Mouse (Mus musculus) layer of hippocampus, postnatal 14 days (tissue): ENCODE data around the gene Apod. TPM values are rescaled to one million over a fixed set of nuclear protein-coding genes. Genes with fewer than 3 reads are reported as not detected.
"Not testable (repeated sequence)": the region's sequence is repeated elsewhere in the genome, so short reads cannot be mapped to it uniquely, and the experiment has no call there.

ENCODE experiments used
- DNase-seq, 2 experiments: peaks; one replicate each; pipeline ENCODE4 v3.0.0; 2021 to 2022; ENCODE audit warnings: low spot score in 2 of 2, mixed read lengths in 1 of 2
- long read RNA-seq, 2 experiments: library from polyadenylated mRNA; stranded (forward); transcript quantifications; one replicate each; pipeline ENCODE4 v2.0.0; 2021
- total RNA-seq, 2 experiments: library from RNA; stranded (reverse); gene quantifications; 2 replicates each; pipeline ENCODE4 v1.2.3; 2021

Gene Apod
- 10 to 100 TPM; 49.3 to 58.6 TPM for total RNA-seq
- long read RNA-seq, experiment 1, transcript Apod-203 (6 exons, 2,074 nt): major isoform, 7 of 16 reads
- long read RNA-seq, experiment 1, partial matches to known transcripts: 4 of 16 reads
- long read RNA-seq, experiment 1, other reads (novel, unspliced or antisense): 3 of 16 reads
- long read RNA-seq, experiment 2, transcript Apod-203 (6 exons, 2,074 nt): major isoform, 13 of 35 reads
- long read RNA-seq, experiment 2, transcript Apod-202 (5 exons, 1,070 nt): minor isoform, 7 of 35 reads
- long read RNA-seq, experiment 2, partial matches to known transcripts: 2 of 35 reads
- long read RNA-seq, experiment 2, other reads (novel, unspliced or antisense): 12 of 35 reads

GRCm38 (mm10) chr16:31314497-31315233 is at the start of gene Apod:
Gene Apod, minus strand, starts transcription at chr16:31314808.
- DNase-seq: no peak

- DNase-seq: no peak
These were observed 49.3 kb upstream of the Apod start for GRCm38 (mm10) chr16:31363685-31364436.

DNA sequence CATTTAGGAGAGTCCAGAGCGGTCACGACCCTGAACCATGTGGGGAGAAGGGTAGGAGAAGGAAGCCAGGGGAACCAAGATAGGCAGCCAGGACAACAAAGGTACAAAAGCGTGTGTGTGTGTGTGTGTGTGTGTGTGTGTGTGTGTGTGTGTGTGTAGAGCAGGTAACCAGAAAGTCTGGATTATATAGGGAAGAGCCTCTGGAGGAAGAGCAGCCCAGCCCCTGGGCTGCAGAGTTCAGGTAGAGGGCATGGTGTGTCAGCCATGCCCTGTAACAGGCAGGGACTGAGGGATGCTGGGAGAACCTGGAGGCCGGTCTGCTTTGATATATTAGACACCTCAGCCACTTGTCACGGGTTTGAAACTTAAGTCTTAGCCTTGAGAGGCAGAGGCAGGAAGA is 44.9 kb upstream of the Apod start:
- no peak for DNase-seq

DNA sequence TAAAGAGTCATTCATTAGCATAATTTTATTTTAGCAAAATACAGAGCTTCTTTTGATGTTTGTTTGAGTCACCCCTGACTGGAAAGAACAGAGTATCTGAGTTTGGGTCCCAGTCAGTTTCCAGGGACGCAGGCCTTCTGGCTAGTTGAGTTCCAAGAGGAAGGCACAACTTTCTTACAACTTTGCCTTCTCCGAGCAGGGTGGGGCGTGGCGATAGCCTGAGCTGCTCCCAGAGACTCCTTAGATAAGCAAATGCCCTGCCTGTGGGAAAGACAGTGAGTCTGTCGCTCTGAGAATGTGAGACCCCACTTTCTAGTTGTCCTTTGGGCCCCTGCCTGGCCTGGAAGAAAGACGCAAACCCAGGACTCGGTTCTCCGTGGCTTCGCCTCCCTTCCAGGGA is 44.4 kb upstream of the Apod start:
- DNase-seq: no peak

DNA sequence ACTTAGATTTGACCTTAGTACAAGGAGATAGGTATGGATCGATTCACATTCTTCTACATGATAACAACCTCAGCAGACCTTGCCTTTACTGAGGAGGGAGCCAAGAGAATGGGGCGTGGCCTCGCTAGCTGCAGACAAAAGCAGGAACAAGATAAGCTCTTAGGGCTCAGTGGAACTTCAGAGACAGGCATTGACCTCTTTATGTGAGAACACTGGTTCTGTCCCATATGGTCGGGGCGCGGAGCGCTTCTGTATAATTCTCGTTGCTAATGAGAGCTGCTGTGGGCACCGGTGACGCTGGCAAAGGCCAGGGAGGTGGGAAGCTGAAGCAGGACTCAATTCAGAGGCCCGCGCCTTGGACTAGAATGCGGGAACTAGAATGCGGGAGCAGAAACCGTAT is 44.0 kb upstream of the Apod start:
- DNase-seq: no peak

DNA sequence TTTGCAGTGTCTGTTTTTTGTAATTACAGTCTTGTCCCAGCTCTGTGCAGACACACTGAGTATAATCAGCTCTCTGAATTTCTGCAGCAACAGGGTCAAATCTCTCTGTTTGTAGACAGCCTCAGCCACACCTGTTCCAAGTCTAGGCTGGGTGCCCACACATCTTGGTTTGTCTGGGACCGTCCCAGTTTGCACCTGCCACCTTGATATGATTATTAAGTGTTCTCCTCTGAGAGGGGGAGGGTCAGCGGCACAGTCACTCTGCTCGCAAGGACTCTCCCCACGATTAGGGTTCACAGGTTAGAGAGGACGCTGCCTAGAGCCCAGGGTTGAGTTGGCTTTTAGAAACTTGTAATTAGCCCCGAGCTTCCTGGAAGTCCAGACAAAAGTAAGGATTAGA is 41.3 kb upstream of the Apod start:
- no peak for DNase-seq

DNA sequence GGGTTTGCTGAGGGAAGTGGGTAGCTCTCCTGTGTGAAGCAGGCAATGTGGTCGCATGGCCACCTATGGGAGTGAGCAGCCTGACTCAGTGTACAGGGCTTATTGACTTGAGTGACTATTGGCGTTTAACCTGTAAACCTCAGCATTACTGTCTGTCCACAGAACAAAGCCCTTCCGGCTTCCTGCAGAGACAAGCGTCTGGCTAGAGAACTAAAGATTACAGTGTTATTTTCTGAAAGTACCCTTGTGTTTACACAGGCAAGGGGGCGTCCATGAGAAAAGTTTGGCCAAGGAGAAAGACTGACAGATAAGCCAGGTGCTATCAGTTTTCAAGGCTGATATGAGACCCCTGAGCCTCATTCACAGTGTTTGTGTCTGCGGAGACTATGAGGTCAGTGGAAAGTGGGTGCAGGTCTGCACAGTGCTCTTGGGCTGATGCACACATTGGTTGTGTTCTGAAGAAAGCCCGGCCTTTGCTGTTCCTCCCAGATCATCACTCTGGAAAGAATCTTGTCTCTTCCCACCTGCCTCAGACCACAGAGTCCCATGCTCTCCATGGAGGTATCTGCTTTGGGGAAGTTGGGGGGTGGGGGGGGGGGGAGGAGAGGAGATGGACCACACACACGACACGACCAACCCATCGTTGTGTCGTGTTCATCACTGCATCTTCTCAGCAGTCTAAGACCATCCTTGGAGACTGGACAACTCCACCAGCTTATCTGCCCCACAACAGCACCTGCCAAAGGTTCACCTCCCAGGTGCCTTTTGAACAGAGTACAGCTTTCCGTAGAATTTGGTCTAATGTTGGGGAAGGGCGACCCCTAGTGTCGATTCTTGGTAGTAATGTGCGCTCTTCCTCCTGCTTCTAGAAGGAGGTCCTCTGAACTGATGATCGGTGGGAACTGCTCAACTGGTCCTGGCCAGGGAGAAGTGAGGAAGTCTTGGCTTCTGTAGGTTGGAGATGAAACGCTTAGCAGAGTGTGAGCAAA is 40.0 kb upstream of the Apod start:
- DNase-seq: peak; percentile 60

- peak in 1 of 2 experiments; percentile 26 for DNase-seq
These were observed 38.4 kb upstream of the Apod start for GRCm38 (mm10) chr16:31352996-31353395.

- peak; percentile 54 to 81 for DNase-seq
These were observed 33.0 kb upstream of the Apod start for GRCm38 (mm10) chr16:31347581-31347980.

GRCm38 (mm10) chr16:31342966-31343365 is 28.4 kb upstream of the Apod start:
- DNase-seq: no peak

DNA sequence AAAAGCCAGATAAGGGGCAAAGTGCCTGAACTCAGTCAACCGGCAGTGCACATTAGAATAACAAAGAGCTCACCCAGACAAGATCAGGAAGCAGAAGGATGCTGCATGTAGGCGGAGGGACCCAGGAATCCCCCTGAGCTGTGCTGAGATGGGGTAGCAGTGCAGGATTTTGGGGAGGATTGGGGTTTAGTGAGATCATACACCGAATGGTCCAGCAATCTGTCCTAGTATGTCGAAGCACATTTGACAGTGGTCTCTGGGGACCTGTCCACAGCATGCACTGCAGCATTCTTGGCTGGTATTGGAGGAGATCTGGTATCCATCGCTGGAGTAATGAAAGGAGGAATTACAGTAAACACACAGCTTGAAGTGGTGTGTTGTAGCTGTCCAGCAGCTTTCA is 27.9 kb upstream of the Apod start:
- DNase-seq: no peak

DNA sequence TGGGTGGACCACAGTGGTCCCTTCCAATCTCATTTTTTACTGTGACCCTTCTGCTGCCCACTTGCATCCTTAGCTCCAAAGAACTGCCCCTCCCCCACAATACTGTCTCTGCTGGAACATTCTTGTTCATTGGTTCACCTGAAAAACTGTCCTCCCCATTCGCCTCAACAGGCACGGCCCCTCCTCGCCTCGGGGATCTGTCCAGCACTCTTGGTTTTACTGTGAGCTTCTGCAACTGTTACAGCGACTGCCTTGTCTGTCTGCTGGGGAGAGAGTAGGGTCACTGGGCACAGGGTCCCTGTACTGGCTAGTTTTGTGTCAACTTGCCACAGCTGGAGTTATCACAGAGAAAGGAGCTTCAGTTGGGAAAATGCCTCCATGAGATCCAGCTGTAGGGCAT is 24.7 kb upstream of the Apod start:
- DNase-seq: no peak

DNA sequence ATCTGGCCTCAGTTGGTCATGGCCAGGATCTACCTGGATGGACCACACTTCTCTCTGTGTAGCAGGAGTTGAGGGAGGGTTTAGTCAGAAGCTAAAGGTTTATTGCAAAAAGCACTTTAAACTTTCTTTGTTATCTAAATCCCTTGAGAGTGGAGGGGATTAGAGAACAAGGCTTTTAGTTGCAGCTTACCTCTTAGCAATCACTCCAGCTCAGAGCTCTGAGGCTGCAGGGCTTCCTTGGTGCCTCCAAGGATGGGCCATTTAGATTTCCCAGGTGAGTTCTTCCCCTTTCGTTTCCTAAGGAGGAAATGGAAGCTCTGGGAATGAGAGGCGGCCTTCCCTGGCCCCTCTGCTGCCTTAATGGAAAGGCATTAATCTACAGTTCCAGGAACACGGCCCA is 23.3 kb upstream of the Apod start:
- no peak for DNase-seq

DNA sequence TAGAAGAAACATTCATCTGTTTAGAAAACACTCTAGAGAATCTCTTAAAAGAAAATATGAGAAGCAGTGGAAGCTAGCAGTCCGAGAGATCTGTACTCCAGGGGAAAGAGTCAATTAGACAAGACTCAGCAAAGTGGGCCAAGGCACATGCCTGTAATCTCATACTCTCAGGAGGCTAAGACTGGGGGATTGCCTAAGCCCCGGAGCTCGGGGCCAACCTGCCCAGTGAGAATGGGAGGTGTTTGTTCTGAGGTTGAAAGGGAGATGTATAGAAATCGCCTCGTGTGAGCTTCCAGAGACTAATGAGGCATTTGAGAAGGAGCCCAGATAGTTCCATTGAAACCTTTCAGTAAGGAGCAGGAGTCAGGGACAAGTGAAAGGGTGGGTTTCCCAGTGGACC is 20.2 kb upstream of the Apod start:
- no peak for DNase-seq

DNA sequence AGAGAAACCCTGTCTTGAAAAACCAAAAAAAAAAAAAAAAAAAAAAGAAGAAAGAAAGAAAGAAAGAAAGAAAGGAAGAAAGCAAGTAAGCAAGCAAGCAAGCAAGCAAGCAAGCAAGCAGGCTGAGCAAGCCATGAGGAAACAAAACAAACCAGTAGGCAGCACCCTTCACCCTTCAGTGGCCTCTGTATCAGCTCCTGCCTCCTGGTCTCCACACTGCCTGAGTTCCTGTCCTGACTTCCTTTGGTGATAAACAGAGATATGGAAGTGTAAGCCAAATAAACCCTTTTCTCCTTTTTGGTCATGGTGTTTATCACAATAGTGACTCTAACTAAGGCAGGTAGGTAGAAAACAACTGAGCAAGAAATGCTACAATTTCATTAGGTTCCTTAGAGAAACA is 18.0 kb upstream of the Apod start:
- DNase-seq: no peak

- not testable (repeated sequence) for DNase-seq
These were observed 16.4 kb upstream of the Apod start for GRCm38 (mm10) chr16:31330970-31331369.

DNA sequence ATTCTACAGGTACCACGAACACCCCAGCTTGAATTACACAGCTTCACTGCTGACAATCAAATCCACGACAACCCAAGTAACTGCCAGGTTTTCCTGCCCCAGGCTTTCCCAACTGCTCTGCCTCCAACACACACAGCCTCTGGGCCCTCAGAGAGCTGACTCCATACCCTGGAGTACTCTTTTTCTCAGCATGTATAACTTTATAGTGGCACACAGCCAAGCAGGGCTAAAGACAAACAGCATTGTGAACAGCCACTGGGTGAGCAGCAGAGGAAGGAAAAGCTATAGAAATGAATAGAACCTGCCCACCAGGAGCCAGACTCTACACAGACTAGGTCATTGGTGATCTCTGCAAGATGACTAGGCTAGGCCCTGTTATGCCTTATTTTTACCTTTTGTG is 15.1 kb upstream of the Apod start:
- DNase-seq: no peak

DNA sequence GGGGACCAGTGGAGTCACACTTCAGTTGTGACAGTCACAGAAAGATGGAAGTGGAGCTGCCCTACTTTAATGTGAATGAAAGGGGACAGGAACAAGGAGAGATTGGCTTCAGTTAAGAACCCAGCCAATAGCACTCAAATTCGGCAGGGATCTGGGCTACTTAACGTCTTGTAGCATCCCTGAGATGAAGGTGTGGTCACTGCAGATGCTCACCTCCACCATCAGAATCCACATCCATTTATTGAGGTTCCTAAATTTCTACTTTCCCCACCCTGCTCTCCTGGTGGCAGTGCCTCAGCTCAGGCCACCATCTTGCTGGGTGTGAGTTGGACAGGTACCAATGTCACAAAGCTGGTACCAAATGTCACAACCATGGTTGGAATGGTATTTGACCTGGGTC is 13.3 kb upstream of the Apod start:
- no peak for DNase-seq

DNA sequence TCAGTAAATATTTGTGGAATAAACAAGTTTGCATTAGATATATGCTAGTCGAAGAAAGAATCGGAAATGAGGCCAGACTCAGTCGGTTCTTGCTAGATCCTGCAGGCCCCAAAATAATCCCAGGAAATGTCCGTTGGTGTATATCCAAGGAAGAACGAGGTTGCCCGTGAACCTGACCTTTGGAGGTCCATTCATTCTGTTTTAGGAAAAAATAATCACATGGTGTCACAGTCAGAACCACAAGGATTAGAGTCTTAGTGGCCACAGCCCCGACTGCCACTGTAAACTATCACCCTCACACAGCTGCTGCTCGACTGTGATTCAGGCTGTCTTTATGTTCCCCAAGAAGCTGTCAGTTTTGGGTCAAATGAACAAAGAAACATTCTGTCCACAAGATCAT is 12.8 kb upstream of the Apod start:
- no peak for DNase-seq

DNA sequence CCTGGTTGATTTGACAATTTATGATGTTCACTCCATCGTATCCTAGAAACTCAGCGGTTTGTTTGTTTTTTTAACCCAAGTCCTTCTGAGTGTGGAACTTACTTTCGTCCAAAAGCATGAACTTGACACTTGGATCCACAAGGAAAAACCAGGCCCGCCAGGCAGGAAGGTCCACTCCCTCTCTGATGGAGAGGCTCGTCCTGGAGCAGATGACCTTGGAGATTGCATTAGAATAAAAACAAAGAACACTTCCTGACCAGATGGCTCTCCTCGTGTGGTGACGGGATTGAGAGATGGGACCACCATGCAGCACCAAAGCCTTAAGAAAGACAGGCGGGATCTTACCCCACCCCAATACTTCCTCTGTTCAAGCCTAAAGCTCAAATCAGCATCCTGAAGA is 12.1 kb upstream of the Apod start:
- no peak for DNase-seq

- DNase-seq: no peak
These were observed 11.4 kb upstream of the Apod start for GRCm38 (mm10) chr16:31325966-31326365.
